Mouse (Mus musculus) heart, embryonic 13.5 days (tissue): ENCODE measurements around the gene Crybg2. TPM values are rescaled to one million over a fixed set of nuclear protein-coding genes. Genes with fewer than 3 reads are reported as not detected.

ENCODE experiments used
- ATAC-seq: fragments of 200-750 bp; cut with Nextera tagmentation; 2 replicates; pipeline ENCODE4 v1.8.0; 2017; ENCODE audit warnings: moderate TSS enrichment; ENCODE audit not compliant: insufficient number of reproducible peaks, low FRiP score, low TSS enrichment; ENCODE audit errors: extremely low read depth
- H3K27ac ChIP-seq: fragments of 300-500 bp; sonication (generic); replicated peaks from 2 replicates; pipeline ENCODE4 v1.5.1; 2015; ENCODE audit warnings: moderate library complexity, mild to moderate bottlenecking, inconsistent platforms
- H3K27me3 ChIP-seq: fragments of 300-500 bp; sonication (generic); replicated peaks from 2 replicates; pipeline ENCODE4 v1.6.1; 2015; ENCODE audit warnings: mild to moderate bottlenecking, inconsistent platforms
- H3K36me3 ChIP-seq: fragments of 300-500 bp; sonication (generic); 2 replicates; pipeline ENCODE4 v1.6.1; 2015; ENCODE audit warnings: mild to moderate bottlenecking, inconsistent platforms
- H3K4me1 ChIP-seq: fragments of 300-500 bp; sonication (generic); 2 replicates; pipeline ENCODE4 v1.6.1; 2015; ENCODE audit warnings: inconsistent platforms
- H3K4me2 ChIP-seq: fragments of 300-500 bp; sonication (generic); 2 replicates; pipeline ENCODE4 v1.6.1; 2015; ENCODE audit warnings: inconsistent platforms, mild to moderate bottlenecking, moderate library complexity
- H3K4me3 ChIP-seq: fragments of 300-500 bp; sonication (generic); 2 replicates; pipeline ENCODE4 v1.5.1; 2015; ENCODE audit warnings: moderate library complexity, mild to moderate bottlenecking, inconsistent platforms
- H3K9ac ChIP-seq: fragments of 300-500 bp; sonication (generic); 2 replicates; pipeline ENCODE4 v1.6.1; 2015; ENCODE audit warnings: inconsistent platforms, mild to moderate bottlenecking, moderate library complexity
- H3K9me3 ChIP-seq: fragments of 300-500 bp; sonication (generic); 2 replicates; pipeline ENCODE4 v1.6.1; 2016; ENCODE audit warnings: inconsistent platforms
- WGBS: fragments of 180-500 bp; shearing (Covaris S2); methylation state at CpG from one replicate; pipeline ENCODE4 v1.1.7; 2015; ENCODE audit warnings: mixed read lengths; 5-methylcytosine and 5-hydroxymethylcytosine counted together
- polyA plus RNA-seq: library from polyadenylated mRNA; unstranded; fragments of >200 nt; fragmentation: Nextera tagmentation; extraction: Ambion mirVana; gene quantifications from 2 replicates; pipeline ENCODE4 v1.2.1, GENCODE M21; 2015

Gene Crybg2
- polyA plus RNA-seq, 1 experiment from 2014 or later, result not detected

DNA sequence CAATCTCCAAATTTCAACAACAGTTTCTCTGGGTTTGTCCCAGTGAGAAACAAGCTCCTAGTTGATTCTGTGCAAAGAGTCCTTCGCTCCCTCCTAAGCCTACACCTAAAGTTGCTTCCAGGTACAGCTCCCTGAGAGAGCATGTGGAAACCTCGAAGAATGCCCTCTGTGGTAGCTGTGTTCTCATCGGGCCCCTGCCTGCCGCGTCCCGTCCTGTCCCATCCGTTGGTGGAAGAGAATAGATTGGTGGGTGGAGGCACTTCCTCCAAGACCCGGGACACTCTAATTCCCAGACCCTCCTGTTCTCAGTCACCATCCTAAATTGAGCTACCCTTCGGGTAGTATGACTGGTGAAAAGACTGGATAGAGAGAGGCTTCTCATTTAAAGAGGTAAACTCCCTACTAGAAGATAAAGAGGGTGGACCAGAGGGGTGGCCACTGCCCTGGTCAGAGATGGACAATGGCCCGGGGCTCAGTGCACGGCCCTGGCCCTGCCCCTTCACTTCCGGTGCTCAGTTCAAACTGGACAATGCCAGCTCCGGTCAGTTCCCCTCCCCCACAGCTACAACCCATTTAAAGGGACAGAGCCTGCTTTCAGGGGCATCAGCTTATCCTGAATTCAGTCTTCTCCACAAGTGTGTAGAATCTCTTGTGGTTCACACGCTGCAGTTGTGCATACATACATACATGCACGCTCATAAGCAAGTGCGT lies 40.8 kb upstream of the Crybg2 start:
- Histone ChIP-seq H3K27ac (no peak overlapping the region), H3K4me2 (peak overlapping the region; percentile 0; the same call in 1 of the 2 replicates), H3K36me3 (no peaks in the 10 kb centered on the region), H3K4me1 (peaks cover 23% of the 10 kb centered on the region), H3K9me3 (no peaks in the 10 kb centered on the region), H3K9ac (no peak overlapping the region), H3K27me3 (peaks cover 54% of the 10 kb centered on the region), H3K4me3 (no peak overlapping the region)
- no peak for ATAC-seq
- WGBS, result 4% methylated on average over 16 of the region's 16 CpGs

DNA sequence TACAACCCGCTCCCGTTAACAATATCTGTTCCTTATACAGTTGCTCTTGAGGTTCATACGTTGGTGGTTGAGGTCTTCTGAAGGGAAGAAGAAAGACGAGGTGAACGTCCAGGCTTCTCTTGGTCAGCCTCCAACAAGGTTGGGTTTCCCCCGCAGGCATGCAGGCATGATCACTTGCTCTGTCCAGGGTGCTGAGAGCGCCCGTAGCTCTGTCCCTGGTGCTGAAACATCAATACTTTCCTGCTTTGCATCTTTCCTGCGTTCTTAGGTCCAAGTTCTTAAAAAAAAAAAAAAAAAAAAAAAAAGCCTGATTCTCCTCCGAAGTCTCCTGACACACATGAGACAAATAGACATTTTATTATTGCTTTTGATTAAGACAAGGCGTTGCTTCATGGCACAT lies 40.0 kb upstream of the Crybg2 start:
- Histone ChIP-seq H3K9ac (no peak overlapping the region), H3K4me1 (peaks cover 23% of the 10 kb centered on the region), H3K27ac (no peak overlapping the region), H3K27me3 (peaks cover 49% of the 10 kb centered on the region), H3K9me3 (no peaks in the 10 kb centered on the region), H3K4me3 (no peak overlapping the region), H3K4me2 (no peak overlapping the region), H3K36me3 (no peaks in the 10 kb centered on the region)
- ATAC-seq, result no peak
- 2% methylated on average over 11 of the region's 11 CpGs for WGBS

DNA sequence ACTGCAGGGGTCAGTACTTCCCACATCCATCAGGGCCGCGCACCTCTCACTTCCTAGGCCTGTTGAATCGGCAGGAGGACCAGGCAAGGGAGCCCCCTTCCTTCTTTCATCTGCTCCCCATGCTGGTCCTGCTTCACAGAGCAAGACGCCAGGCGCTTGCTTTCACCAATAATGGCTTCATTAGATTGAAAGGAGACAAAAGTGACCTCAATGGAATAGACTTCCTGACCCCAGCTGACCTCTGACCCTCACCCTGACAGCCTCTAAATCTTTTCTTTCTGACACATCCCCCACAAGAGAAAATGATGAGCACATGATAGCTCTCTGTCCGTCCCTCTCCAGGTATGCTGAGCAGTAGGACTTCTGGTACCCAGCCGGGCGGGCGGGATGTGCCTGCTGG lies 34.8 kb upstream of the Crybg2 start:
- no peaks in the 10 kb centered on the region for H3K9me3 ChIP-seq
- ATAC-seq, result no peak
- H3K9ac ChIP-seq, result no peak overlapping the region
- H3K36me3 ChIP-seq, result no peaks in the 10 kb centered on the region
- 66% methylated on average over 9 of the region's 9 CpGs for WGBS
- no peak overlapping the region for H3K4me3 ChIP-seq
- no peak overlapping the region for H3K4me2 ChIP-seq
- H3K4me1 ChIP-seq, result no peaks in the 10 kb centered on the region
- no peak overlapping the region for H3K27ac ChIP-seq
- H3K27me3 ChIP-seq, result no peaks in the 10 kb centered on the region

DNA sequence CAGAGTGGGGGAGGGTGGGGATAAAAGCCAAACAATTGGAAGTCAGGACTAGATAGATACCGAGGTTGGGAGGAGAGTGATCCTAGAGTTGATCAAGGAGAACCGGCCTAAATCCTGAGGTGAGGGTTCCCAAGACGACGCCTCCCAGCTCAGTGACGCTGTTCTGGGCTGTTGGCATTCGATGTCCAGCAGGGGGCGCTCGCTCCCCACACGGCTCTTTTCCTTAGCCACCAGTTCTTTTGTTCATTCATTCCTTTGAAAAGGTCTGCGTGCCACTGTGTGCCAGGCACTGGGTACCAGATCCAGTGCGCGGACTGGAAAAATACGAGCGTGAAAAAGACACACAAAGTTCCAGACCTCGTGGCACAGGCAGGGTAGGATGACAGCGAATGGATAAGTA lies 24.7 kb upstream of the Crybg2 start:
- no peaks in the 10 kb centered on the region for H3K4me1 ChIP-seq
- WGBS, result 5% methylated on average over 16 of the region's 16 CpGs
- H3K27ac ChIP-seq, result no peak overlapping the region
- no peak for ATAC-seq
- H3K9me3 ChIP-seq, result 0 out of 2 replicates have a peak, but pooled peaks cover 2% of the 10 kb centered on the region
- H3K36me3 ChIP-seq, result no peaks in the 10 kb centered on the region
- H3K4me2 ChIP-seq, result no peak overlapping the region
- H3K4me3 ChIP-seq, result no peak overlapping the region
- H3K27me3 ChIP-seq, result 0 out of 2 replicates have a peak, but pooled peaks cover 6% of the 10 kb centered on the region
- no peak overlapping the region for H3K9ac ChIP-seq

DNA sequence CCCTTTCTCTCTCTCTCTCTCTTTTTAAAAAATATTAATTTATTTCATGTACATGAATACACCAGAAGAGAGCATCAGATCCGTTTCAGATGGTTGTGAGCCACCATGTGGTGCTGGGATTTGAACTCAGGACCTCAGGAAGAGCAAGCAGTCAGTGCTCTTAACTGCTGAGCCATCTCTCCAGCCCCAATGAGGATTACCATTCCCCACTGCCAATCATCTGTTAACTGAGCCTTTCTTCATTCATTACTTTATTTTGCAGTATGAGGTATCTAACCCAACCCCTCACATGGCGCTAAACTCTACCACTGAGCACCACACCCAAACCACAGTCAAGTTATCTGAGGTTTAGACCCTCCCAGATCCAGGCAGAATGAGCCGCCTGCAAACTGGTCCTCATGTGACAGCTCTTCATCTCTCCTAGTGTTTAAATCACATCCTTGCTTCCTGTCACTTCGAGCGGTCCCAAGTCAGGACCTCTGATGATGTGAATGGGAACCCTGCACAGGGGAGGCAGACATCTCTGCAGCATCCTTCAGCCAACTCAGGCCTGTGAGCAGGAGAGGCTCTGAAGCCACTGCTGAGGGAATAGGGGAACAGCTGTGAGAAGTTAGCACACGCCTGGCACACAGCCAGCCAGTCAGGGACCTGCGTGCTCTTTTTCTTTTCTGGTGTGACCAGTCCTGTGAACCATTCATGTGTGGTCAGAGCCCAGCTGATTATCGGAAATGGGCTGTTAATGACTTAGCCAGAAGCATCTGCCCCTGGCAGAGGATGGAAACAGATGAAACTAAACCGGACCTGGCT lies 19.1 kb upstream of the Crybg2 start:
- H3K4me2 ChIP-seq, result no peak overlapping the region
- no peak overlapping the region for H3K9ac ChIP-seq
- H3K4me1 ChIP-seq, result peaks cover 7% of the 10 kb centered on the region
- WGBS, result 42% methylated on average over 9 of the region's 9 CpGs
- no peak overlapping the region for H3K27ac ChIP-seq
- no peak overlapping the region for H3K4me3 ChIP-seq
- ATAC-seq, result no peak
- H3K9me3 ChIP-seq, result no peaks in the 10 kb centered on the region
- 0 out of 2 replicates have a peak, but pooled peaks cover 6% of the 10 kb centered on the region for H3K27me3 ChIP-seq
- H3K36me3 ChIP-seq, result no peaks in the 10 kb centered on the region

DNA sequence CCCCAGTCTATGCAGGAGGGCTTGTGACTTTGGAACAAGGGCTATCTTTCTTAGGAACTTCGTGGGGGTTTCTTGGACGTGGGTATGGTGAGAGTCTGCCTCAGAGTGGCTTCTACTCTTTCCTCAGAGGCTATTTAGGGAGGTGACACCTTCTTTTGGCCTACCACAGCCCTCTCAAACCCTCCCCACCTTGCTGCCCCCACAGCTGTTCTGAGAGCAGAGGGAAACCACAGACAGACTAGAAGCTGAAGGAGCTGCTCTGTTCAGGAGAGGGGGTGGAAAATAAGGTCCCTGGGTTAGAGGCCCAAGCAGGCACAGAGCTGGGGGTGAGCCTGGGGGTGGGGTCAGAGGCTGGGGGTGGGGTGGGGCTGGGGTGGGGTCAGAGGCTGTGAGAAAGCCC lies 17.6 kb upstream of the Crybg2 start:
- Histone ChIP-seq H3K27ac (no peak overlapping the region), H3K4me1 (peaks cover 12% of the 10 kb centered on the region), H3K4me3 (no peak overlapping the region), H3K9me3 (no peaks in the 10 kb centered on the region), H3K36me3 (no peaks in the 10 kb centered on the region), H3K27me3 (0 out of 2 replicates have a peak, but pooled peaks cover 4% of the 10 kb centered on the region), H3K9ac (no peak overlapping the region), H3K4me2 (no peak overlapping the region)
- ATAC-seq, result no peak
- WGBS, result 42% methylated on average over 2 of the region's 2 CpGs

DNA sequence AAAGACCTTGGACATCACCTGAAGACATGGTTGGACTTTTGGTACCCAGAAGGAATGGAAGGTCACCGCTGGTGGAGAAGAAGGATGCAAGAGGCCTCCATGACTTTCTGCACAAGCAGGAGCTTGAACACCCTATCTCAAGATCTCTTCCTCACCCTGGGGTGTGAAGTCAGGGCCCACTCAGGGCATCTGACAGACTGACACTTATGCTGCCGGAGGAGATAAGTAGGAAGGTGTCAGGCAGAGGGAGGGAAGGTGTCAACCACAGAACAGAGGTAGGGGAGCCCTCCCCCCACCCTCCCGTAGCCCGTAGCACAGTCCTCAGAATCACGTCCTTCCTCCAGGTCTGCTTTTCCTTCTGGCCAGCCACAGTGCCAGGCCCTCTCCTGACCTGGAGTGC lies 13.0 kb upstream of the Crybg2 start:
- H3K27me3 ChIP-seq, result no peaks in the 10 kb centered on the region
- peaks cover 27% of the 10 kb centered on the region for H3K4me1 ChIP-seq
- no peak overlapping the region for H3K27ac ChIP-seq
- H3K36me3 ChIP-seq, result no peaks in the 10 kb centered on the region
- no peak overlapping the region for H3K4me3 ChIP-seq
- H3K9me3 ChIP-seq, result no peaks in the 10 kb centered on the region
- H3K9ac ChIP-seq, result no peak overlapping the region; the same call in 1 of the 2 replicates
- no peak overlapping the region for H3K4me2 ChIP-seq
- 35% methylated on average over 5 of the region's 5 CpGs for WGBS
- no peak for ATAC-seq

DNA sequence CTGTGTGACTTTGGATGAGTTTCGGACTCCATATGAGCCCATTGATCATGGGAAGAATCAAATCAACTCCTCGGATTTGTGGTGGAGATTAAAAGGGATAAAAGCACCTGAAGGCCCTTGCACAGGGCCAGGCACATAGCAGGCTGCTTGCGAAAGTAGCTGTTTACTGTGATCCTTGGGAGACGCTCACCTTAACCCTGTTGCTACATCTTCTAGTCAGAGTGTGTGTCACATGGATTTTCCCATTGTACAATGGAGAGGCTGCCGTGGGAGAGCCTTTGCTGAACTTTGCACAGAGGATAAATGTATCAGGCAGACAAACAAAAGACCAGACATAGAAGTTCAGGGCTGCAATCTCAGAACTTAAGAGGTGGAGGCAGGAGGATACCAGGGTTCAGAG lies 8.7 kb upstream of the Crybg2 start:
- 77% methylated on average over 5 of the region's 5 CpGs for WGBS
- Histone ChIP-seq H3K36me3 (no peaks in the 10 kb centered on the region), H3K27ac (peak overlapping the region; percentile 67; the same call in 1 of the 2 replicates), H3K4me2 (no peak overlapping the region), H3K27me3 (0 out of 2 replicates have a peak, but pooled peaks cover 15% of the 10 kb centered on the region), H3K9ac (no peak overlapping the region), H3K4me3 (no peak overlapping the region), H3K4me1 (peaks cover 32% of the 10 kb centered on the region), H3K9me3 (no peaks in the 10 kb centered on the region)
- no peak for ATAC-seq

DNA sequence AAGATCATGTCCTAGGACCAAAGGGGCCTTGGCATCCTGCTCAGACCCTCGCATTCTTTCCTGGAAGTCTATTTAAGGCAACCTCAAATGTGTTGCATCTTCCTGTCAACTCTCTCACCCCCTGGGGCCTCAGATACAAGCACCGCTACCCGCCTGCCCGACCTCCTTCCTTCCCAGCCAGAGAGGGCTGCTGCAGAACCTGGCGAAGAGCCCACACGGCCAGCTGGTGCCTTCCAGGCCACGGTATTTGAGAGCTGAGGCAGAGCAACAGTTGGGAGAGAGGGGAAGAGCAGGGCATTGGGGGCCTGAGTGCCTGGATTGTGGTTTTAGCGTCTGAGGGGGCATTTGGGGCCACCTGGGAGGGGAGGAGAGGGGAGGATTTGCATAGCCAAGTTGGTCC lies 8.1 kb upstream of the Crybg2 start:
- ATAC-seq, result no peak
- Histone ChIP-seq H3K4me3 (no peak overlapping the region), H3K4me2 (no peak overlapping the region), H3K4me1 (peaks cover 31% of the 10 kb centered on the region), H3K36me3 (no peaks in the 10 kb centered on the region), H3K9me3 (no peaks in the 10 kb centered on the region), H3K9ac (0 out of 2 replicates have a peak overlapping the region, but pooled peaks have one; percentile 20), H3K27ac (peak overlapping the region; percentile 67), H3K27me3 (0 out of 2 replicates have a peak, but pooled peaks cover 15% of the 10 kb centered on the region)
- 4% methylated on average over 8 of the region's 8 CpGs for WGBS

DNA sequence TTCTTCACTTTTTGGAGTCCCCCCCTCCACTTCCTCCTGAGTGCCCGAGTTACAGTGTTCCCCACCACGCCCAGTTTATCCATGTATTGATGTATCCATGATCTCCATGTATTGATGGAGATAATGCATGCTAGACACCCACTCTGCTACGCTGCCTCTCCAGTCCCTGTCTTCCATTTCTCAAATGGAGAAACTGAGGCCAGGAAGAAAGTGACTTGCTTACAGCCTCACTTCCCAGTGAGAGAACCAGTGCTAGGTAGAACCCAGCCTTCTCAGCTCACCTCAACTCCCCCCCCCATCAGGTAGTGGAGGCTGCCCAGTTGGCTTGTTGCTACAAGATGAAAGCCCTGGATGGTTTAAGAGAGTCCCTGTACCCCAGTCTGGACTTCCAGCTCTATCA lies 7.1 kb upstream of the Crybg2 start, which contains the start of gene Zfp683:
Gene Zfp683 (plus strand): TSS at position 301 of the 400 bp plus-strand sequence.
- H3K9ac ChIP-seq, result 0 out of 2 replicates have a peak within 1 kb of the TSS, but pooled peaks have one; percentile 20
- WGBS, result 72% methylated on average over 3 of the region's 3 CpGs
- peaks cover 18% of the 10 kb centered on the region for H3K27me3 ChIP-seq
- ATAC-seq, result no peak
- H3K36me3 ChIP-seq, result no peaks in the 10 kb centered on the region
- no peaks in the 10 kb centered on the region for H3K9me3 ChIP-seq
- peak within 1 kb of the TSS; percentile 67; the same call in 1 of the 2 replicates for H3K27ac ChIP-seq
- no peak within 1 kb of the TSS for H3K4me3 ChIP-seq
- peaks cover 26% of the 10 kb centered on the region for H3K4me1 ChIP-seq
- H3K4me2 ChIP-seq, result no peak within 1 kb of the TSS

DNA sequence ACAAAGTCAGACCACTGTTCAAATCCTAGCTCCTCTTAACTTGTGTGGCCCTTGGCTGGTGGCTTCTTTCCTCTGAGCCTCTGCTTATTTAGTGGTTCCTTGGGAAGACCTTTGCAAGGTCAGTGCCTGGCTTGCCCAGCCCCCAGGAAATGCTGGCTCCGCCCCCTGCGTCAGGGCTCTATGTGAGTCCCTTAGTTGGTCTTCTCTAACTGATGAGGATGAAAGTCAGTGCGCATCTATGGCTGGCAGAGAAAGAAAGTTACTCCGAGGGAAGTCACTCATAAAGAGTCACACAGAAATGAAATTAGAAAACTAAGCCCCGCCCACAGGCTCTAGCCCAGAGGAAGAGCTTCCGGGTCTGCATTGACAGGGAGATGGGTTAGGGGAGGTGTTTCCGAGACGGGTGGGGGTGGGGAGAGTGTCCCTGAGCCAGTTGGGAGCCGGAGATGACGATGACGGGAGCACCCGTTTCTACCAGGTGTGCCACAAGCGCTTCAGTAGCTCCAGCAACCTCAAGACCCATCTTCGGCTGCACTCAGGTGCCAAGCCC lies 2.4 kb upstream of the Crybg2 start:
- H3K9me3 ChIP-seq, result no peaks in the 10 kb centered on the region
- no peak overlapping the region for H3K9ac ChIP-seq
- peaks cover 61% of the 10 kb centered on the region for H3K27me3 ChIP-seq
- peak overlapping the region; percentile 20 for H3K4me3 ChIP-seq
- H3K27ac ChIP-seq, result no peak overlapping the region
- no peaks in the 10 kb centered on the region for H3K36me3 ChIP-seq
- no peak for ATAC-seq
- peaks cover 4% of the 10 kb centered on the region; the same call in 1 of the 2 replicates for H3K4me1 ChIP-seq
- 24% methylated on average over 14 of the region's 14 CpGs for WGBS
- peak overlapping the region; percentile 53 for H3K4me2 ChIP-seq
